ENCODE assay signal across 8 mouse cellular contexts in the genomic region with DNA sequence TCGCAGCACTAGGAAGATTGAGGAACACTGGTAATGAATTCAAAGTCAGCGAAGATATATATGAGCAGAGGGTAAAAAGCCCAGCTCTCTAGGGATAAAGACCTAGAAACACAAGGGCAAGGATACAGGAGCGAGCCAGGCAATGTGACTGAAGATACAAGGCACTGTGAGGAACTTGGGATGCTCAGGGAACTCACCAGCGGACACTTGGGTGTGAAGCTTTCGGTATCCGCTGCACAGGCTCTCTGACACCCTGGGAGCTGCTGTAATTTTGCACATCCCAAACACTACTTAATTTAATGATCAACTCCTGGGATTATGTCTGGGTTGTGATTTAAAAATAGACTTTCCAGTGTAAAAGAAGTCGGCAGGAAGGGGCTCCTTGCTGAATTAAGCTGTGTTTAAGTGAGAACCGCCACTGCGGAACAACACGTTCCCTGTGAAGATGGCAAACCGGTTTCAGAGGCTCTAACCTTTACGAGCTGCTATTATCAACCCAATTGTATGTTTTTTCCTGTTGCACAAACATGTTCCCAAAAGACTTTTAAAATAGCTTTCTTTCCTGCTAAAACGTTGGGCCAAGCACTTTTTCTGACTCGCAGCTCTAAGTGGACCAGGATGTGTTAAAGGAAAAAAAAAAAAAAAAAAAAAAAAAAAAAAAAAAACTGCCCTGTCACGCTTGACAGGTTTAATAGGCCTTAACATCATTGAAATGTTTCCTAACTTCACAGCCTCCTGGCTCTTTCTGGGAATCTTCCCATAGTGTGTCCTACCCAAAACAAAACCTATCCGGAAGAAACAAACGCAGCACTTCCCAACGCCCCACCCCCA. TPM values are rescaled to one million over a fixed set of nuclear protein-coding genes. Genes with fewer than 3 reads are reported as not detected.
DNase-seq lines count a peak whose midpoint lies in the region; ATAC-seq lines count a peak whose summit lies in the region.

No protein-coding gene starts in this region.

- H3K4me1 ChIP-seq in lung, embryonic 16.5 days (replicated peaks; ENCODE audit: control insufficient read depth, insufficient read depth, low read length): peaks cover 6% of the 10 kb centered on the region; the same call in 1 of the 2 replicates
- H3K4me1 ChIP-seq in heart, embryonic 14.5 days (ENCODE audit: control insufficient read depth in 2 of 2, insufficient read depth in 2 of 2, low read length in 2 of 2): peaks cover 3 to 23% of the 10 kb centered on the region in 2 experiments
- 0 out of 2 replicates have a peak, but pooled peaks cover 3% of the 10 kb centered on the region for H3K4me1 ChIP-seq in stomach, embryonic 15.5 days

- peak overlapping the region; percentile 26; the same call in 1 of the 2 replicates for H3K9ac ChIP-seq in lung, embryonic 16.5 days (ENCODE audit: low read length)
- 0 out of 2 replicates have a peak overlapping the region, but pooled peaks have one; percentile 39 for H3K9ac ChIP-seq in heart, embryonic 14.5 days (ENCODE audit: low read length)
- no peak overlapping the region for H3K9ac ChIP-seq in stomach, embryonic 15.5 days

- intact Hi-C loops in left cerebral cortex, postnatal 36 days (cut with DNase I): no loop called here

- no peaks in the 10 kb centered on the region for H3K9me3 ChIP-seq in lung, embryonic 16.5 days (ENCODE audit: control insufficient read depth, low read length)
- no peaks in the 10 kb centered on the region for H3K9me3 ChIP-seq in heart, embryonic 14.5 days (ENCODE audit: control insufficient read depth, low read length)
- no peaks in the 10 kb centered on the region for H3K9me3 ChIP-seq in stomach, embryonic 15.5 days

- no peaks in the 10 kb centered on the region for H3K36me3 ChIP-seq in lung, embryonic 16.5 days (ENCODE audit: control insufficient read depth, insufficient read depth, low read length)
- no peaks in the 10 kb centered on the region for H3K36me3 ChIP-seq in heart, embryonic 14.5 days (ENCODE audit: control insufficient read depth, insufficient read depth, low read length)
- no peaks in the 10 kb centered on the region for H3K36me3 ChIP-seq in stomach, embryonic 15.5 days

- H3K27ac ChIP-seq in lung, embryonic 16.5 days (ENCODE audit: low read length): no peak overlapping the region
- peak overlapping the region; percentile 16 to 63; a peak in 3 of 4 replicates for H3K27ac ChIP-seq in heart, embryonic 14.5 days (replicated peaks in 1 of 2; ENCODE audit: control insufficient read depth in 1 of 2, insufficient read depth in 1 of 2, low read depth in 2 of 2, low read length in 2 of 2)
- peak overlapping the region; percentile 65 for H3K27ac ChIP-seq in stomach, embryonic 15.5 days

- 48% methylated on average over 18 of the region's 18 CpGs for WGBS in lung, embryonic 16.5 days
- WGBS in heart, embryonic 14.5 days: 43% methylated on average over 18 of the region's 18 CpGs
- 50% methylated on average over 18 of the region's 18 CpGs for WGBS in stomach, embryonic 15.5 days

- no peak for DNase-seq in lung, postnatal 14 days
- peak; percentile 21 to 45 for DNase-seq in kidney, postnatal 4 days
- DNase-seq in left cerebral cortex, adult 9 months (ENCODE audit: low spot score in 2 of 2): no peak
- DNase-seq in adrenal gland, postnatal 4 days (ENCODE audit: low spot score in 2 of 2): no peak
- DNase-seq in left cerebral cortex, postnatal 36 days (ENCODE audit: low spot score in 2 of 2): no peak

- H3K27me3 ChIP-seq in lung, embryonic 16.5 days (ENCODE audit: control insufficient read depth, insufficient read depth, low read depth, low read length): no peaks in the 10 kb centered on the region
- no peaks in the 10 kb centered on the region for H3K27me3 ChIP-seq in heart, embryonic 14.5 days (ENCODE audit: control insufficient read depth, insufficient read depth, low read length)
- no peaks in the 10 kb centered on the region for H3K27me3 ChIP-seq in stomach, embryonic 15.5 days (replicated peaks)

- peak overlapping the region; percentile 23 for H3K4me2 ChIP-seq in lung, embryonic 16.5 days (ENCODE audit: low read depth, low read length)
- H3K4me2 ChIP-seq in heart, embryonic 14.5 days (ENCODE audit: low read length): peak overlapping the region; percentile 56
- peak overlapping the region; percentile 22; the same call in 1 of the 2 replicates for H3K4me2 ChIP-seq in stomach, embryonic 15.5 days

- peak; percentile 34; the same call in 1 of the 2 replicates for ATAC-seq in lung, embryonic 16.5 days (ENCODE audit: low read depth)
- no peak for ATAC-seq in heart, embryonic 14.5 days (ENCODE audit: insufficient number of reproducible peaks, insufficient read depth, low FRiP score, low read depth)
- peak; percentile 35; the same call in 1 of the 2 replicates for ATAC-seq in stomach, embryonic 15.5 days (ENCODE audit: insufficient read depth, low FRiP score, low read depth)

- 0 out of 2 replicates have a peak overlapping the region, but pooled peaks have one; percentile 11 for H3K4me3 ChIP-seq in lung, embryonic 16.5 days (ENCODE audit: low read length)
- H3K4me3 ChIP-seq in heart, embryonic 14.5 days (ENCODE audit: control insufficient read depth in 1 of 2, insufficient read depth in 1 of 2, low read depth in 1 of 2, low read length in 2 of 2): peak overlapping the region; percentile 23 to 35
- H3K4me3 ChIP-seq in stomach, embryonic 15.5 days (replicated peaks): no peak overlapping the region

RNA-seq across cellular contexts. Expression of a gene that starts 38.4 kb away (rescaled TPM):
- polyA plus RNA-seq in lung, embryonic 16.5 days (2015; fragmentation: Nextera tagmentation; extraction: Ambion mirVana): 110 and 111 TPM in 2 replicates
- 44.6 and 55.3 TPM in 2 replicates for polyA plus RNA-seq in heart, embryonic 14.5 days (2014; fragmentation: Nextera tagmentation; extraction: Ambion mirVana)
- 33.8 and 38.3 TPM in 2 replicates for polyA plus RNA-seq in stomach, embryonic 15.5 days (2015; fragmentation: Nextera tagmentation; extraction: Ambion mirVana)
- total RNA-seq in adrenal gland, postnatal 4 days (2021): 10 to 100 TPM; 30.1 to 30.2 TPM
- 1 to 10 TPM; 6.1 TPM for total RNA-seq in left cerebral cortex, postnatal 36 days (2021)

Comparison
In these comparisons a context has a peak if more than half of its experiments do, and no peak if none do; other contexts are left out.
1. DNase-seq: peak in kidney, postnatal 4 days (2 of 2); none in lung, postnatal 14 days (single experiment), left cerebral cortex, adult 9 months (0 of 2), adrenal gland, postnatal 4 days (0 of 2) and left cerebral cortex, postnatal 36 days (0 of 2).
2. Peak in every context shown above with its lines, with median percentiles within 50 percentile points of each other: H3K4me2 ChIP-seq.